Mouse (Mus musculus) lung, postnatal 0 days (tissue): ENCODE data around the gene Dnajc1. TPM values are rescaled to one million over a fixed set of nuclear protein-coding genes. Genes with fewer than 3 reads are reported as not detected.

Experiments used
- ATAC-seq: fragments of 200-750 bp; cut with Nextera tagmentation; 2 replicates; pipeline ENCODE4 v1.8.0; 2017; ENCODE audit warnings: moderate library complexity
- DNase-seq: peaks from one replicate; pipeline ENCODE4 v3.0.0-alpha.2; 2016; ENCODE audit warnings: low spot score
- H3K27ac ChIP-seq: fragments of 300-500 bp; sonication (generic); 2 replicates; pipeline ENCODE4 v1.5.1; 2014; ENCODE audit warnings: antibody characterized with exemption, mild to moderate bottlenecking, low read length, mixed read lengths
- H3K27me3 ChIP-seq: fragments of 300-500 bp; sonication (generic); replicated peaks from 2 replicates; pipeline ENCODE4 v1.6.1; 2014; ENCODE audit warnings: low read length, mixed read lengths; ENCODE audit not compliant: insufficient read depth
- H3K36me3 ChIP-seq: fragments of 300-500 bp; sonication (generic); 2 replicates; pipeline ENCODE4 v1.6.1; 2014; ENCODE audit warnings: low read length, mixed read lengths; ENCODE audit not compliant: insufficient read depth
- H3K4me1 ChIP-seq: fragments of 300-500 bp; sonication (generic); 2 replicates; pipeline ENCODE4 v1.6.1; 2014; ENCODE audit warnings: antibody characterized with exemption, low read depth, low read length, mixed read lengths; ENCODE audit not compliant: insufficient read depth
- H3K4me2 ChIP-seq: fragments of 300-500 bp; sonication (generic); replicated peaks from 2 replicates; pipeline ENCODE4 v1.6.1; 2014; ENCODE audit warnings: low read depth, mild to moderate bottlenecking, low read length, moderate library complexity, mixed read lengths
- H3K4me3 ChIP-seq: fragments of 300-500 bp; sonication (generic); 2 replicates; pipeline ENCODE4 v1.5.1; 2014; ENCODE audit warnings: low read depth, low read length
- H3K9ac ChIP-seq: fragments of 300-500 bp; sonication (generic); replicated peaks from 2 replicates; pipeline ENCODE4 v1.6.1; 2014; ENCODE audit warnings: low read depth, mild to moderate bottlenecking
- H3K9me3 ChIP-seq: fragments of 300-500 bp; sonication (generic); 2 replicates; pipeline ENCODE4 v1.6.1; 2016; ENCODE audit warnings: low read length, mixed read lengths
- CTCF ChIP-seq: IDR thresholded peaks from 2 replicates; pipeline ENCODE4 v1.5.1; 2016; ENCODE audit warnings: antibody characterized with exemption, mild to moderate bottlenecking
- EP300 ChIP-seq: IDR thresholded peaks from 2 replicates; pipeline ENCODE4 v1.6.1; 2016; ENCODE audit warnings: antibody characterized with exemption, mild to moderate bottlenecking, control low read depth
- WGBS: fragments of 180-500 bp; shearing (Covaris S2); extraction: QIAGEN DNeasy Blood & Tissue Kit; methylation state at CpG from one replicate; pipeline ENCODE4 v1.1.7; 2014; 5-methylcytosine and 5-hydroxymethylcytosine counted together
- polyA plus RNA-seq: library from polyadenylated mRNA; unstranded; fragments of >200 nt; fragmentation: Nextera tagmentation; extraction: Ambion mirVana; gene quantifications from 2 replicates; pipeline ENCODE4 v1.2.1, GENCODE M21; 2015

Dnajc1 gene
- polyA plus RNA-seq, 1 experiment from 2014 or later, result 47.5 TPM

GRCm38 (mm10) chr2:18391861-18392260 lies 769 bp downstream of the Dnajc1 start:
- TF ChIP-seq EP300, result no peak
- no peak for TF ChIP-seq CTCF
- peak; percentile 35 for DNase-seq
- no peaks in the 10 kb centered on the region for H3K4me1 ChIP-seq
- peak overlapping the region; percentile 82 for H3K9ac ChIP-seq
- H3K27me3 ChIP-seq, result no peaks in the 10 kb centered on the region
- H3K4me2 ChIP-seq, result peak overlapping the region; percentile 78
- H3K4me3 ChIP-seq, result peak overlapping the region; percentile 84
- H3K36me3 ChIP-seq, result no peaks in the 10 kb centered on the region
- ATAC-seq, result no peak
- H3K27ac ChIP-seq, result peak overlapping the region; percentile 99
- WGBS, result under 1% methylated on average over 11 of the region's 11 CpGs
- no peaks in the 10 kb centered on the region for H3K9me3 ChIP-seq

GRCm38 (mm10) chr2:18389631-18390030 lies 3.0 kb downstream of the Dnajc1 start:
- no peak overlapping the region for H3K4me2 ChIP-seq
- H3K27me3 ChIP-seq, result no peaks in the 10 kb centered on the region
- 88% methylated on average over 1 of the region's 1 CpGs for whole genome bisulfite sequencing
- TF ChIP-seq CTCF (no peak), EP300 (no peak)
- no peak overlapping the region for H3K27ac ChIP-seq
- ATAC-seq, result no peak
- H3K4me1 ChIP-seq, result no peaks in the 10 kb centered on the region
- H3K4me3 ChIP-seq, result no peak overlapping the region
- H3K36me3 ChIP-seq, result no peaks in the 10 kb centered on the region
- no peak for DNase-seq
- H3K9ac ChIP-seq, result no peak overlapping the region
- no peaks in the 10 kb centered on the region for H3K9me3 ChIP-seq

- DNase-seq (peak; percentile 59), ATAC-seq (no peak)
- TF ChIP-seq CTCF (peak; percentile 27; the same call in 1 of the 2 replicates), EP300 (no peak)
These were observed 11.0 kb downstream of the Dnajc1 start for GRCm38 (mm10) chr2:18381662-18382061.

GRCm38 (mm10) chr2:18372400-18373182 lies 20.0 kb downstream of the Dnajc1 start:
- no peaks in the 10 kb centered on the region for H3K9me3 ChIP-seq
- 41% methylated on average over 11 of the region's 11 CpGs for WGBS
- H3K36me3 ChIP-seq, result no peaks in the 10 kb centered on the region
- TF ChIP-seq CTCF (no peak), EP300 (no peak)
- ATAC-seq (no peak), DNase-seq (no peak)
- no peaks in the 10 kb centered on the region for H3K27me3 ChIP-seq
- H3K4me3 ChIP-seq, result no peak overlapping the region
- H3K4me2 ChIP-seq, result no peak overlapping the region
- no peak overlapping the region for H3K9ac ChIP-seq
- H3K4me1 ChIP-seq, result peaks cover 4% of the 10 kb centered on the region; the same call in 1 of the 2 replicates
- no peak overlapping the region for H3K27ac ChIP-seq

More at GRCm38 (mm10) chr2:18381662-18382061, 11.0 kb downstream of the Dnajc1 start:
- Histone ChIP-seq H3K9me3 (no peaks in the 10 kb centered on the region), H3K4me2 (no peak overlapping the region), H3K27me3 (no peaks in the 10 kb centered on the region), H3K27ac (no peak overlapping the region), H3K4me3 (no peak overlapping the region), H3K4me1 (no peaks in the 10 kb centered on the region), H3K9ac (no peak overlapping the region), H3K36me3 (no peaks in the 10 kb centered on the region)

- ATAC-seq, result no peak
- no peaks in the 10 kb centered on the region for H3K9me3 ChIP-seq
- H3K36me3 ChIP-seq, result no peaks in the 10 kb centered on the region
- TF ChIP-seq CTCF (no peak), EP300 (no peak)
- H3K4me1 ChIP-seq, result peaks cover 4% of the 10 kb centered on the region; the same call in 1 of the 2 replicates
- H3K4me2 ChIP-seq, result no peak overlapping the region
- peak; percentile 38 for DNase-seq
- H3K27me3 ChIP-seq, result no peaks in the 10 kb centered on the region
- WGBS, result 61% methylated on average over 4 of the region's 4 CpGs
- no peak overlapping the region for H3K27ac ChIP-seq
- H3K9ac ChIP-seq, result no peak overlapping the region
- H3K4me3 ChIP-seq, result no peak overlapping the region
These were observed 21.7 kb downstream of the Dnajc1 start for GRCm38 (mm10) chr2:18370794-18371498.

GRCm38 (mm10) chr2:18364402-18364801 lies 28.2 kb downstream of the Dnajc1 start:
- DNase-seq (no peak), ATAC-seq (no peak)
- no peak overlapping the region for H3K4me2 ChIP-seq
- no peaks in the 10 kb centered on the region for H3K4me1 ChIP-seq
- H3K27ac ChIP-seq, result no peak overlapping the region
- H3K9ac ChIP-seq, result no peak overlapping the region
- no peaks in the 10 kb centered on the region for H3K27me3 ChIP-seq
- TF ChIP-seq EP300, result no peak
- TF ChIP-seq CTCF, result no peak
- WGBS, result 88% methylated on average over 1 of the region's 1 CpGs
- no peak overlapping the region for H3K4me3 ChIP-seq
- H3K36me3 ChIP-seq, result no peaks in the 10 kb centered on the region
- H3K9me3 ChIP-seq, result no peaks in the 10 kb centered on the region
